Mouse (Mus musculus): ENCODE data around the gene Oxsr1. TPM values are rescaled to one million over a fixed set of nuclear protein-coding genes. Genes with fewer than 3 reads are reported as not detected.

Oxsr1 gene
- polyA plus RNA-seq, 1 experiment: 0.87 TPM

- H3K4me3 ChIP-seq (replicated peaks): no peak overlapping the region
- peaks cover 11% of the 10 kb centered on the region for H3K36me3 ChIP-seq (ENCODE audit: control insufficient read depth)
- H3K9me3 ChIP-seq (ENCODE audit: control insufficient read depth, low read length): no peaks in the 10 kb centered on the region
- peaks cover 4% of the 10 kb centered on the region; the same call in 1 of the 2 replicates for H3K27me3 ChIP-seq (ENCODE audit: control insufficient read depth)
- H3K4me1 ChIP-seq (ENCODE audit: control insufficient read depth): peaks cover 16% of the 10 kb centered on the region
- TF ChIP-seq GATA1 (IDR thresholded peaks at IDR 0.05; ENCODE audit: low read length) (no peak), TAL1 (IDR thresholded peaks at IDR 0.05; ENCODE audit: low read length) (no peak)
Observed at GRCm38 (mm10) chr9:119355943-119356342, 33.7 kb upstream of the Oxsr1 start.

GRCm38 (mm10) chr9:119353926-119354325 lies 31.7 kb upstream of the Oxsr1 start:
- Histone ChIP-seq H3K9me3 (ENCODE audit: control insufficient read depth, low read length) (no peaks in the 10 kb centered on the region), H3K4me1 (ENCODE audit: control insufficient read depth) (peaks cover 16% of the 10 kb centered on the region), H3K27me3 (ENCODE audit: control insufficient read depth) (peaks cover 4% of the 10 kb centered on the region; the same call in 1 of the 2 replicates), H3K4me3 (replicated peaks) (no peak overlapping the region), H3K36me3 (ENCODE audit: control insufficient read depth) (peaks cover 14% of the 10 kb centered on the region)
- TF ChIP-seq GATA1 (IDR thresholded peaks at IDR 0.05; ENCODE audit: low read length) (no peak), TAL1 (IDR thresholded peaks at IDR 0.05; ENCODE audit: low read length) (no peak)

- Histone ChIP-seq H3K9me3 (ENCODE audit: control insufficient read depth, low read length) (no peaks in the 10 kb centered on the region), H3K4me3 (replicated peaks) (no peak overlapping the region), H3K4me1 (ENCODE audit: control insufficient read depth) (peaks cover 2% of the 10 kb centered on the region; the same call in 1 of the 2 replicates), H3K36me3 (ENCODE audit: control insufficient read depth) (peaks cover 30% of the 10 kb centered on the region), H3K27me3 (ENCODE audit: control insufficient read depth) (no peaks in the 10 kb centered on the region)
- TF ChIP-seq GATA1 (IDR thresholded peaks at IDR 0.05; ENCODE audit: low read length) (no peak), TAL1 (IDR thresholded peaks at IDR 0.05; ENCODE audit: low read length) (no peak)
Observed at GRCm38 (mm10) chr9:119352060-119352459, 29.8 kb upstream of the Oxsr1 start.

GRCm38 (mm10) chr9:119350947-119351705 lies 28.9 kb upstream of the Oxsr1 start:
- no peak overlapping the region for H3K4me3 ChIP-seq (replicated peaks)

GRCm38 (mm10) chr9:119350531-119350930 lies 28.3 kb upstream of the Oxsr1 start:
- Histone ChIP-seq H3K4me1 (ENCODE audit: control insufficient read depth) (0 out of 2 replicates have a peak, but pooled peaks cover 2% of the 10 kb centered on the region), H3K9me3 (ENCODE audit: control insufficient read depth, low read length) (no peaks in the 10 kb centered on the region), H3K27me3 (ENCODE audit: control insufficient read depth) (no peaks in the 10 kb centered on the region), H3K36me3 (ENCODE audit: control insufficient read depth) (peaks cover 43% of the 10 kb centered on the region), H3K4me3 (replicated peaks) (no peak overlapping the region)
- TF ChIP-seq GATA1 (IDR thresholded peaks at IDR 0.05; ENCODE audit: low read length) (no peak), TAL1 (IDR thresholded peaks at IDR 0.05; ENCODE audit: low read length) (no peak)

More at GRCm38 (mm10) chr9:119350947-119351705, 28.9 kb upstream of the Oxsr1 start:
- Histone ChIP-seq H3K36me3 (ENCODE audit: control insufficient read depth) (peaks cover 39% of the 10 kb centered on the region), H3K9me3 (ENCODE audit: control insufficient read depth, low read length) (no peaks in the 10 kb centered on the region), H3K4me1 (ENCODE audit: control insufficient read depth) (0 out of 2 replicates have a peak, but pooled peaks cover 2% of the 10 kb centered on the region), H3K27me3 (ENCODE audit: control insufficient read depth) (no peaks in the 10 kb centered on the region)
- TF ChIP-seq TAL1 (IDR thresholded peaks at IDR 0.05; ENCODE audit: low read length) (no peak), GATA1 (IDR thresholded peaks at IDR 0.05; ENCODE audit: low read length) (no peak)

- Histone ChIP-seq H3K4me1 (ENCODE audit: control insufficient read depth) (peaks cover 11% of the 10 kb centered on the region), H3K9me3 (ENCODE audit: control insufficient read depth, low read length) (no peaks in the 10 kb centered on the region), H3K27me3 (ENCODE audit: control insufficient read depth) (no peaks in the 10 kb centered on the region), H3K36me3 (ENCODE audit: control insufficient read depth) (peaks cover 62% of the 10 kb centered on the region), H3K4me3 (replicated peaks) (no peak overlapping the region)
- no peak for TF ChIP-seq GATA1 (IDR thresholded peaks at IDR 0.05; ENCODE audit: low read length)
- no peak for TF ChIP-seq TAL1 (IDR thresholded peaks at IDR 0.05; ENCODE audit: low read length)
Observed at GRCm38 (mm10) chr9:119346376-119346775, 24.1 kb upstream of the Oxsr1 start.

GRCm38 (mm10) chr9:119342728-119343127 lies 20.5 kb upstream of the Oxsr1 start:
- H3K4me1 ChIP-seq (ENCODE audit: control insufficient read depth): peaks cover 36% of the 10 kb centered on the region
- H3K4me3 ChIP-seq (replicated peaks): no peak overlapping the region
- TF ChIP-seq TAL1 (IDR thresholded peaks at IDR 0.05; ENCODE audit: low read length) (no peak), GATA1 (IDR thresholded peaks at IDR 0.05; ENCODE audit: low read length) (no peak)
- no peaks in the 10 kb centered on the region for H3K9me3 ChIP-seq (ENCODE audit: control insufficient read depth, low read length)
- H3K27me3 ChIP-seq (ENCODE audit: control insufficient read depth): no peaks in the 10 kb centered on the region
- H3K36me3 ChIP-seq (ENCODE audit: control insufficient read depth): peaks cover 46% of the 10 kb centered on the region

GRCm38 (mm10) chr9:119340909-119341816 lies 18.9 kb upstream of the Oxsr1 start, which contains the start of gene Myd88:
Myd88 (minus strand) TSS chr9:119341411.
- no peak for TF ChIP-seq GATA1 (IDR thresholded peaks at IDR 0.05; ENCODE audit: low read length)
- Histone ChIP-seq H3K4me1 (ENCODE audit: control insufficient read depth) (peaks cover 36% of the 10 kb centered on the region), H3K4me3 (replicated peaks) (peak within 1 kb of the TSS; percentile 77), H3K36me3 (ENCODE audit: control insufficient read depth) (peaks cover 45% of the 10 kb centered on the region), H3K9me3 (ENCODE audit: control insufficient read depth, low read length) (no peaks in the 10 kb centered on the region), H3K27me3 (ENCODE audit: control insufficient read depth) (no peaks in the 10 kb centered on the region)

- H3K9me3 ChIP-seq (ENCODE audit: control insufficient read depth, low read length): no peaks in the 10 kb centered on the region
- H3K27me3 ChIP-seq (ENCODE audit: control insufficient read depth): no peaks in the 10 kb centered on the region
- H3K4me1 ChIP-seq (ENCODE audit: control insufficient read depth): peaks cover 36% of the 10 kb centered on the region
- TF ChIP-seq GATA1 (IDR thresholded peaks at IDR 0.05; ENCODE audit: low read length) (no peak), TAL1 (IDR thresholded peaks at IDR 0.05; ENCODE audit: low read length) (no peak)
- H3K36me3 ChIP-seq (ENCODE audit: control insufficient read depth): peaks cover 40% of the 10 kb centered on the region
- peak overlapping the region; percentile 77 for H3K4me3 ChIP-seq (replicated peaks)
Observed at GRCm38 (mm10) chr9:119340212-119340580, 18.0 kb upstream of the Oxsr1 start.
